Mouse (Mus musculus) frontal cortex, postnatal 36 days (tissue): ENCODE data around the gene Tmem63c.

Experiments used
- DNase-seq, 2 experiments: peaks; one replicate each; pipeline ENCODE4 v3.0.0; 2022; ENCODE audit warnings: low spot score in 2 of 2

Tmem63c gene

DNA sequence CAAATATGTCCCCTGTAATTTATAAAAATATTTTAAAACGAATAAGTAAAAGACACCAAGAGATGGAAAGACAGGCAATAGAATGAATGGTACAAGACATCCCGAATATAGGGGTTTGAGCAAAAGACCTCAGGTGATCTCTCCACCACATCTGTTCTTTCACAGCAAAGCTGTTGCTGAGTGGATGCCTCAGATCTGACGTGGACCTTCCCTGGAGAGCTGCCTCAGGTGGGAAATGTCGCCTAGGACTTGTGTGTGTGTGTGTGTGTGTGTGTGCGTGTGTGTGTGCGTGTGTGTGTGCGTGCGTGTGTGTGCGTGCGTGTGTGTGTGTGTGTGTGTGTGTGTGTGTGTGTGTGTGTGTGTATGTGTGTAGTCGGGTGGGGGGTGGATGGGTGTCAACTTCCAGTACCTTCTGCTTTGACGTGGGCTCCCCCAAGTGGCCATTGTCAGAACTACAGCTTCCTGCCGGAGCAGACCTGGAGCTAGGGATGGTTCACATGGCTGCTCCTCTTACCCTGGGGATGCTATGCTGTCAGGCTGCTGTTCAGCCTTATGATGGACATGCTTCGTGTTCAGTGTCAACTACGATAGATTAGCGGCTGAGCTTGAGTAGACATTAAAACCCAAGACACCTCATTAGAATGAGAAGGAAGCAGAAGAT lies 31.7 kb downstream of the Tmem63c start:
- DNase-seq = peak; percentile 91 to 93

DNA sequence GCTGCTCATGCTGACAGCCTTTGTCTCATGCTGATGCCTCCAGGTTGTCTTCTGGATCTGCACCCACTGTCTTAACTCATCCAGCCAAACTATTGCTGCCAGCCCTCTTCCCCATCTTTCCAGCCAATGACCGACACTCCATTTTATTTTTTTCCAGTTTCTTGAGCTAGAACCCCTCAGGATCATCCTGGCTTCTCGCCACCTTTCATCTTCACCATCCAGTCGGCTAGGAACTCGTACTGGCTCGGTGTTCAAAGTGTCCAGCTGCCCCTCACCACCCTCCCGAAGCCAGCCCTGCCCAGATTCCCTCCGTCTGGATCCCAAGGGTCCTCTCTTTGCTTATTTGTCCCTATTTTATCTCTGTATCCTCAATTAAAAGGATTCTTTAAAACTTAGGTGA lies 33.7 kb downstream of the Tmem63c start:
- DNase-seq = no peak

DNA sequence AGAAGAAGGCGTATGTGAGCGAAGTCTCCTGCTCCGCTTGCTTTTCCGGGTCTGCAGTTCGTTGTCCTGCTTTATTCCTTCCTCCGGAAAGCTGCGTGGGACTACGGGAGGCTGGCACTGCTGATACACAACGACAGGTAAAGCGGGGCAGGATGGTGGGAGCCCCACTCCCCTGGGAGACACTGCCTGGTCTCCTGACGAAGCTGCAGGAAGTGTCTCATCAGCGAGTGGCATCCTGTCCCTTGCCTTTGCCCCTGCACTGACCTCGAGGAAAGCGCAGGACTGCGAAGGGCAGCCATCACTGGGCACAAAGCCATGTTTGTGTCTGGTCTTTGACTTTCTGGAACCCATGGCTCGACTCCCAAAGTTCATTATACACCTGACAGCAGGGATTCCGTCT lies 35.9 kb downstream of the Tmem63c start:
- no peak for DNase-seq

DNA sequence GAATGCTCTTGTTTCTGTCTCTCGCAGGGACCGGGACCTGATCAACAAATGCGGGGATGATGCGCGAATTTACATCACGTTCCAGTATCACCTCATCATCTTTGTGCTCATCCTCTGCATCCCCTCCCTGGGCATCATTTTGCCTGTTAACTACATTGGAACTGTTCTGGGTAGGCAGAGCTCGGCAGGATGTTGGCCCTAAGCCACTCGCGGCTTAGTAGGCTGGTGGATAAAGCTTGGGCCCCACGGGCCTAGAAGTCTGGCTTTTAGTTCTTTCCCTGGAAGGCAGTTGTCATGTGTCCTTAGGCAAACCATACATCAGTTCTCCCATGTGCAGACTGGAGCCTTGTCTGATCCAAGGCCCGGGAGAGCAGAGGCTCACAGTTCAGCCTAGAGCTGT lies 44.3 kb downstream of the Tmem63c start:
- DNase-seq = no peak

DNA sequence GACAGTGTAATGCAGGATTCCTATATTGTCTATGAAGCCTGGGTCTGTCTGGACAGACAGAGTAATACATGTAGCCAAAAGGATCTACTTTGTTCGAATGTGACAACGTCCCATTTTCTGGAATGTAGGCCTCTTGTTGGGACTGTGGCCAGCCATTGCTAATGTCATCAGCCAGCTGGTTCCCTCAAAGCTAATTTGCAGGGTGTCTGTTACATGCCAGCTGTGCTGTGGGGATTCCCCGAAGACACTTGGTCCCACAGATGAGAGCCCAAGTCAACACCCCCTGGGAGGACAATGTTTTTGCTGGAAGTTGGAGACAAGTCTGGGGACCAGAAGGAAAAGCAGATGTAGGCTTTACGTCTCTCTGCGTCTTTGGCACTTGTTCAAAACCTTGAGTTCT lies 45.3 kb downstream of the Tmem63c start:
- DNase-seq = no peak

DNA sequence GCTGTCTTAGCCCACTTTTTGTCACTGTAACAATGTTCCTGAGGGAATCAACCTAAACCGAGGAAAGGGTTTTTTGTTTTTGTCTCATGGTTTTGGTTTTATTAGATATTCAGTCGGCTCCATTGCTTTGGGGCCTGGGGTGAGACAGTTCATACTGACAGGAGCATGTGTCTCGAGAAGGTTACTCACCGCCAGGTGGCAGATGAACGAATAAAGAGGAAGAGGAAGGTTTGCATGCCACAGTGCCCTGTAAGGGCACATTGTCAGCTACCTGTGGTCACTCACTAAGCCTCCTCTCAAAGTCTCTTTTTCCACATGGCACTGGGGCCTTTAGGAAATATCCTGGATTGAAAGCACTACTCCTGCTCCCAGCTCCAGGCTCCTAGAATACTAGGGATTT lies 49.4 kb downstream of the Tmem63c start:
- DNase-seq = no peak

DNA sequence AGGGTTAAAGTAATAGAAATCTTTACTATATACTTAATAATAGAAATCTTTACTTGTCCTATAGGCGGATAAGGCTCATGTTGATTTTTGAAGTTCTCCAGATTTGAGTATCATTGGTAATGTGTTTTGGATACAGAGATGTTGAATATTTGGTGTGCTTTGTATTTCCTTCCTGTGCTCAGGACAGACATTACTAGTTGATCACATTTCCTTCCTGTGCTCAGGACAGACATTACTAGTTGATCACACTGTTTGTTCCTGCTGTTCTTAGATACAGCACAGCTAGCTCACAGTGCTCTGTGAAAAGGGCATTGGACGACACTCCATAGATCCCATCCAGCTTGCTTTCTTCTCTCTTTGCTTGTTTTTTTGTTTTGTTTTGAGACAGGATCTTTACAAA lies 55.5 kb downstream of the Tmem63c start:
- DNase-seq = no peak

DNA sequence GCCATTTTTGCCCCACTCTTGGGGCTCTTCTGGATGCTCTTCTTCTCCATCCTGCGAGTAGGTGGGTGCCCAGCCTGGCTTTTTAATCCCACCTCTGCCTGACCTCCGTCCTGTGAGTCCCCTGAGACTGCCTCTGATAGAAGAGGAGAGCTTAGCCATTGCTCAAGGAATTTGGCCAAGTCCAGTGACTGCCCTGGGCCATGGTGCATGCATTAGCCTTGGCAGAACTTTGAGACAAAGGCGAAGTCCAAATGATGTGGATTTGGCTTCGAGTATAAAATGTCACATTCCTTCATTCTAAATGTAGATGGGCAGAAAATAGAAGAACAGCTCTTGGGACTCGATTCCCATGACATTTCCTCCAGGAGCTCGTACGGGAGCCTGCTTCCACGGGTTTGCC lies 61.7 kb downstream of the Tmem63c start:
- no peak for DNase-seq

DNA sequence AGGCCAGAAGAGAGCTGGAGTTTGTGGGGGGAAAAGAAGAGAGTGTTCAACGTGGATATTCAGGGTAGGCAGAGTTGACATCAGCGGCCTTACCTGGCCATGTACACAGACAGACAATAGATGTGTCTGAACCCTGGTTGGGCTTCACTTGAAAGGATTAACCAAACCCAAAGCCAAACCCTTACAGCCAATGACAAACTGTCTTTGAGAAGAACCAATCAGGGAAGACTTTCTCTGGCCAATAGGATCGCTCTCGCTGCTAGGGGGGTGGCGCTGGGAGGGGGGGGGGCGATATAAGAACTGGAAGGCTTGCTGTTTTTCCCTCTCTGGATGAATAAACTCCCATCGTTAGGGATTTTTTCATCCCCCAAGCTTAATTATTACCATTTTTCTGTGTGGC lies 66.1 kb downstream of the Tmem63c start:
- no peak for DNase-seq

DNA sequence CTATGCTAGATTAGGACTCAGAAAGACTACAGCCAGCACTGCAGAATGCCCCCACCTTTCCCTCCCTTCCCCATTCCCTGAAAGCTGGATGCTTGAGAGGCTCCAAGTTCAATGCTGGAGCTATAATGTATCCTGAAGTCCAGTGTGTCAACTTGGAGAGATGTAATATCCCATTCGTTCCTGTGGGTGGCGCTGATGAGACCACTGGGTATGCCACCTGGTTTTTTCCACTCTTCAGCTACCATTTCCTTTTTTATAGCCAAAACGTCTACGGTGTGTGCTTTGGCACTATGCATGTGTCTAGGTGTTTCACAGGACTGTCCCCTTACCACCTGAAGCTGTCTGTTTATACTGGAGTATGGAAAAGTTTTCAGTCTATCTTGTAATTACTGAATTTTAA lies 67.2 kb downstream of the Tmem63c start:
- DNase-seq = peak in 1 of 2 experiments; percentile 38

DNA sequence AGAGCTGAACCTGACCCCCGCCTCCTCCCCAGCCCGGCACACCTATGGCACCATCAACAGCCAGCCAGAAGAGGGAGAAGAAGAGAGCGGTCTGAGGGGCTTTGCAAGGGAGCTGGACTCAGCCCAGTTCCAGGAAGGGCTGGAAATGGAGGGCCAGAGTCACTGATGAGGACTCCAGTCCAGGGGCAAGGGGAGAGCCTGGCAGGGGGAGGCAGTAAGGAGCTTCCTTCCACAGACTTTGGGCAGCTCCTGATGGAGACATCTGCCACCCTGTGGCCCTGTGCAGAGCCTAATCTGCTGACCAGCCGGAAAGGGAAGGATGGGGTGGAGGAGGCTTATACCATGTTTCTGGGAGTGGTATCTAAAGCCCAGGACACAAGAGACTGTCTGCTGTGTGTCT lies 68.1 kb downstream of the Tmem63c start:
- DNase-seq = no peak

DNA sequence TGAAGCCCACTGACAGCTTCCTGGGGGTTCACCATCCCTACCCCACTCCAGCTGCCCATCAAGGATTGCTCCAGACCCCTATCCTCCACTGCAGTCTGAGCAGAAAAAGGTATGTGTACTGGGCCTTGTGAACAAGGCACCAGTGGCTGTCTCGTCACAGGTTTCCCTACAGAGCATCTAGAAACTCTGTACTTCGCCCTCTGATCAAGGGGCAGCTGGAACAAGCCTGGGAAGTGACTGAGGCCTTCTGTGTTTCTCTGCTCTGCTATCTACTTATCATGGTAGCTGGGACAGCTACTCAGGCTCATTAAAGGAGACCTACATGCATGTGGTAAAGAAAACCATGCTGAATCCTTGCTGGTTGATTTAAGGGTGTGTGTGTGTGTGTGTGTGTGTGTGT lies 68.6 kb downstream of the Tmem63c start:
- no peak for DNase-seq

DNA sequence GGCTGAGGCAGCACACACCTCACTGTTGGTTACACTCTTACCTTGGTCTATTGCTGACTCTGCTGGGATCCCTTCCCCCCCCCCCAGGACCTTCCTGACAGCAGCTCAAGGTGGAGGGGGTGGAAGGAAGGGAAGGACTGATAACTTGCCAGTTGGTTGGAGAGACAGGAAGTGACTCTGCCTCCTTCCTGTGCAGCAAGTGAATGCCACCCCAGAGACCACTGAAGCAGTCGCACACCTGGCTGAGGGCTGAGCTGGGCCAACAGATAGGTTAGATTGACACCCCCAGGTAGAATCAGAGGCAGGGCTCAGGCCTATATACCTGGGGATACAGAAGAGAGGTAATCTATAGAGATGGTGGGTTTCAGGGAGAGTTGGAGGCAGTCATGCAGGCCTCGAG lies 70.8 kb downstream of the Tmem63c start:
- no peak for DNase-seq

DNA sequence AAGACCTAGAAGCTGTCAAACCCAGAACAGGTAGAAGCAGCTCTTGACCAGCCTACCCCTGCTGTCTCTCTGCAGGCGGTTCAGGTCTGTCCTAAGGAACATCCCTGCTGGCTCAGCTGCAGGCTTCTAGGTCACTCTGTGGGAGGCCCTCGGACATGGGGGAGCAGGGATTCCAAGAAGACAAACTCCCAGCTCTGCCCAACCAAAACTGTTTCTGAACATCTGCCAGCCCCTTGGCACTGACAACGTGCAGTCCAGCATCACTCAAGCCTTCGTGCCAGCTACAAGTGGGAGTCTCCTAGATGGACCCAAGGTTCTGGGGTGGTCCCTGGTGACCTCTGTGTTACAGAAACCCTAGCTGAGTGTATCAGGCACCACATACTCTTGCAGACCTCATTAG lies 72.1 kb downstream of the Tmem63c start:
- DNase-seq = peak in 1 of 2 experiments; percentile 16

DNA sequence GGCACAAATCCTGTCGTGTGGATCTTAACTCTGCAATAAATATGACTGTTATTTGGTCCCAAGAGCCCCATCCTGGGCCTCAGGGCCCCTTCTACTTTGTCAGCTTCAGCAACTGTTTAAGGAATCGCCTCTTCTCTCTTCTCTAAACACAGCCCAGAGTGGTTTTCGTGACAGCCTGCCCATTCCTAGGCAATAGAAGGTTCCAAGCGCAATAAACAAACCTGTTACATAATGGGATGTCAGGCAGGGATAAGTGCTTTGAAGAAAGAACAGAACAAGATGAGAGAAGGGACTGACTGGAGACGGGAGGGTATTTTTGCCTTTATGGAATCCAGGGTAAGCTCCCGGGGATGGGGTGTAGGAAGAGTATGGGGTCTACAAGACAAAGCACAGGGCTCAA lies 72.5 kb downstream of the Tmem63c start:
- DNase-seq = peak in 1 of 2 experiments; percentile 15

DNA sequence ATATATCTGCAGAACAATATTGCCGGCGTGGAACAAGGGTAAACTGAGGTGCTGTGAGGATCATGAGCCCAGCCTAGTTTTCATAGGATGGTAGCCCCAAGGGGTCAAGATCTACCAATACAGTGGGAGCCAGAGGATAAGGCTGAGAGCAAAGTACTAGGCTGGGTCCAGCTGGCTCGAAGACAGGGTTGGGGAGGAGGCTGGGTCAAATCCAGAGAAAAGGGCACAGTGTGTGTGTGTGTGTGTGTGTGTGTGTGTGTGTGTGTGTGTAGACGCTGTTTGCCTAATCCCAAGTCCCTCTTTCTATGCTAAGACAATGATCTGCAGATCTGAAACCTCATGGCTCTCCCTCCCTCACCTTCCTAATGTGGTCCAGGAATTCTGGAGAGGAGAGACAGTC lies 79.2 kb downstream of the Tmem63c start:
- DNase-seq = no peak

DNA sequence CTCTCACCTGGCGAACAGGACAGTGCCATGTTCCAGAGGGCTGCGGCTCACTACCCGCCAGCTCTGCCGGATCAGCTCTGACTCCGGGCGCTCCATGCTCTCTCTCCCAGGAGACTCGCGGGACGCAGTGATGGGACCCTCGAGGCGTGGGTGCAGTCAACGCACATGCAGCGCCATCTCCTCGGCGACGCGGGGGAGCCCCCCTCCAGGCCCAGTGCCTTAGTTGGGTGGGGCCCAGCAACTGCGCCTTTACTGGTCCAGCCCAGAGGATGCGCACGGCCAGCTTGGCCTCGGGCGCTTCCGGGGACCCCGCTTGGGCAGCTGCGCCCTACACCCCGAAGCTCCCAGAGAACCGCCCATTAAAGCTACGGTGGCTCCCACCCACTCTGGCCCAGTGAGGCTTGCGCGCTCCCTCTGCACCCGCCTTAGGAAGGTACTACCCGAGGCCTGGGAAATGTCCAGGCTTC lies 81.1 kb downstream of the Tmem63c start, which contains the start of gene Ngb:
Ngb (minus strand) TSS at position 375 of the 467 bp plus-strand sequence.
- DNase-seq = no peak

DNA sequence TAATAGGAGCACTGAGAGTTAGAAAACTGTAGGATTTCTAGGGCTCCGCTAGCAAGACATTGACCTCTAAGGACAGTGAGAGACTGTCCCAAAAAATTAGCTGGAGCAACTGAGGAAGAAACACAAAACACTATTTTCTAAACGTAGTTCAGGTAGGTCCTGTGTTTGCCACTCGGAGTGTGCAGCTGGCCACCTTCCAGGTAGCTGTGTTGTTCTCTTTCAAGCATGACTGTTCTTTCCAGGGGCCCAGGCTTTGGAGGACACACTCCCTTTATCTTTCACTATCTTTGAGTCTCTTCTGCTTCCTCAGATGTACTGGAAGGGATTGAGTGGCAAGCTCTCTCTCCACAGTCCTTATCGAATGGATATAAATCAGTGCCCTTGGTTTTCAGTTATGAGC lies 82.3 kb downstream of the Tmem63c start:
- DNase-seq = no peak

DNA sequence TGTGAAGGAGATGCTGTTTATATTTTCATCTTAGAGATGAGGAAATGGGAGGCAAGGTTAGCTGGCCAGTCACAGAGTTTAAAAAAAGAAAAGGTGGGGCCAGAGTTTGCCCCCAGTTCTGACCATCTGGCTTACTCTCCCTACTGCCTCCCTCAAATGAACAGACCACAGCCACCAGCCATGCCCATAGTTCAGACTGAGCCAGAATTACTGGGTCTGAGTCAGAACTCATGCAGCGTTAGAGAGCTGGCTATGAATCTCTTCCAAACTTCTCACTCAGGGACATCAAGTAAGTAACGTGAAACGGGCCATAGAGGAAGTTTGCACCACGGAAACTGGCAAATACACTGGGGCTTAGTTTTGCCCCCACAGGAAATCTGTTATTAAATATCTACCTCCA lies 83.7 kb downstream of the Tmem63c start:
- no peak for DNase-seq

DNA sequence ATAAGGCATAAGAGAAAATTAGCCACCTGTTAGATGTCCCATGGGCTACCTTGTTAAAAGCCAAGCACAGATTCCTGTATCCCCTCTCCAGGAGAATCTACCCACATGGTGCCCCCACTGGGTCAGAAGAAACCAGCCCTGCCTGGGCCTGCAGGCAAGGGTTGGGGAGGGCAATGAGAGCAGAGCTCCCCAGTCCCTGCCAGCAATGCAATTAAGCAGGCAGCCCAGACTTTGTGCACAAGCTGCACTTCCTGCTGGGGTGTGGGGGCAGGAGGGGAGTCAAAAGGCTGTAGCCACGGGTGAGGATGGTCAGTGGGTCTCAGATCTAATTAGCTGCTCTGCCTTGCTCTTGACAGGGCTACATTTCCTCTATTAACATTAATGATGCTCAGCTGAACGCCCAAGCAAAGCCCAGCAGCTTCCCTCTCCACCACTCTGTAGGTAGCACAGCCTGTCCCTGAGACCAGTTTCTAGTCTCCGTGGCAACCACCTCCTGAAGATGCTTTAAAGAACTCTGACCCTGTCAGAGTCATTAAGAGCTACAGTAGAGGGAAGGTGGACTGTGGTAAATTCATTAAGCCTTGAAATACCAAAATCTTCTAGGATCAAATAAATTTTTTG lies 86.3 kb downstream of the Tmem63c start:
- DNase-seq = no peak

DNA sequence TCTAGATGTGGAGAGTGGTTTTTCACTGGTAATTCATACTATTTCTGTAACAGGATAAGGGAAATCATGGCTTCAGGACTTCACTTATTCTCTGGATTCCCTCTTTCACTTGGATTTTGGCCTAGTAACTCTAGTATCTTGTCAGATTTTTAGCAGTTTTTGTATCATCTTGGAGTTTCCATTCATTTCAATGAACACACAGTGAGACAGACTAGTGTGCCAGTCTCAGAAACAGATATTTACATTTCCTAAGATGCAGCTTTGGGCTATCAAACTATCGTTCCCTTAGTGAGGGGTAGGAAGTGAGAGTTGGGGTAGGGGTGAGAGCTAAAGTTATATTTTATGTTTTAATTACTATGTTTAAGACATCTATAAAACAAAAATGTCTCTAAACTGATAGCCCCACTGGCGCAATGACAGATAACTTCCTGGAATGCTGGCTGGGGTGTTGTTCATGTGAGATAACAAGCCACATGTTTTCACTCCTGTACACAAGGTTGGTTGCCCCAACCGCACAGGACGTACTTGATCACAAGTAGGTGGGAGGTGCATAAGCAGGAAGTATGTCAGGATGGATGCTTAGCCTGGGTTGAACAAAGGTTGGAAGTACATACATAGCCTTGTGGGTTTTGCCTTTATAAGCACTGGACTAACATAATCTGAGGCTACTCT lies 100.9 kb downstream of the Tmem63c start:
- DNase-seq = no peak

DNA sequence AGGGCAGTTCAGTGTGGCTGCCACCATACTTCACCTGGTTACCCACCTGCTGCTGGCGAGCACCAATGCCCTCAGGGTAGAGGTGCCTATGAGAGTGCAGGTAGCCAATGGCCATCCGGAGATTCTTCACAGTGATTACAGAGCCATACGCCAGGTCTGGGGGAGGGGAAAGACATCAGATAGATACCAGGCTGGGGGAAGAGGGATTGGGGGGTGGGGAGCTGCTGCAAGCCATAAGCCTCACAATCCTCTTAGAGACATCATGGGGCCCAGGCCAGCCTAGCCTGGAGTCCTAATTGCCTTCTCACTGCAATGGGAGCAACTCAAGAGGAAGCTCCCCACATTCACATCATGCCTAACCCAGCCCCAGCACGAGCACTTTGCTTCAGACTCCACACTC lies 106.1 kb downstream of the Tmem63c start:
- no peak for DNase-seq

DNA sequence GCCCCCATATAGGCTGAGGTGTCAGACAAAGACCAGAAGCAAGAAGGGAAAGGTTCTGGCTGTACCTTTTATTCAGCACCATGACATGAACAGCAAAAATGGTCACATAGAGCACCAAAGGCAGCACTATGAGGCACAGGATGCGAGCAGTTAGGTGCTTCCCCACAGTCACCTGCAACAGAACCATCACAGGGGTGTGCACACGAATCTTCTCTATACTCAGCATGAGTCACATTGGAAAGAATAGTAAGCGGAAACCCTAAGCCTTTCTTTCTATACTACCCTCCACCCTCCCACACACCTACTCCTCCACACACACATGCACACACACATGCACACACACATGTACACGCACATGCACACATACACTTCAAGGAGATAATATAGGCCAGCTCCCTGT lies 109.1 kb downstream of the Tmem63c start:
- DNase-seq = no peak
